Mouse (Mus musculus): ENCODE measurements around the gene Abcb8. TPM values are rescaled to one million over a fixed set of nuclear protein-coding genes. Genes with fewer than 3 reads are reported as not detected.
A peak's percentile ranks its signal among the peaks of the same experiment; 100 is the strongest.

The Abcb8 gene
- total and polyA plus RNA-seq, 3 experiments, result 63.6 to 165 (median 69.8) TPM

GRCm38 (mm10) chr5:24425421-24426036 lies 32.1 kb downstream of the Abcb8 start:
- DNase-seq, result no peak

GRCm38 (mm10) chr5:24426037-24426432 lies 32.6 kb downstream of the Abcb8 start:
- DNase-seq, result no peak

GRCm38 (mm10) chr5:24426556-24427284 lies 33.3 kb downstream of the Abcb8 start:
- DNase-seq, result no peak

- DNase-seq, result no peak
Observed at GRCm38 (mm10) chr5:24427285-24427633, 33.8 kb downstream of the Abcb8 start.

- DNase-seq, result peak; percentile 44
Observed at GRCm38 (mm10) chr5:24427981-24428402, 34.5 kb downstream of the Abcb8 start.

GRCm38 (mm10) chr5:24428596-24428995 lies 35.1 kb downstream of the Abcb8 start:
- DNase-seq, result peak; percentile 61

GRCm38 (mm10) chr5:24433993-24434392 lies 40.5 kb downstream of the Abcb8 start:
- DNase-seq, result no peak

GRCm38 (mm10) chr5:24441187-24441586 lies 47.7 kb downstream of the Abcb8 start:
- DNase-seq, result no peak

- no peak for DNase-seq
Observed at GRCm38 (mm10) chr5:24442029-24442428, 48.6 kb downstream of the Abcb8 start.

- no peak for DNase-seq
Observed at GRCm38 (mm10) chr5:24443204-24443603, 49.7 kb downstream of the Abcb8 start.

GRCm38 (mm10) chr5:24443927-24444326 lies 50.5 kb downstream of the Abcb8 start:
- DNase-seq, result no peak

- DNase-seq, result peak; percentile 95
Observed at GRCm38 (mm10) chr5:24444746-24445427, 51.4 kb downstream of the Abcb8 start, which contains the start of gene Fastk. Gene Fastk, minus strand, starts transcription at chr5:24445287.

- peak; percentile 25 for DNase-seq
Observed at GRCm38 (mm10) chr5:24445428-24446080, 52.1 kb downstream of the Abcb8 start.

- no peak for DNase-seq
Observed at GRCm38 (mm10) chr5:24446630-24447029, 53.2 kb downstream of the Abcb8 start.

GRCm38 (mm10) chr5:24447624-24448298 lies 54.3 kb downstream of the Abcb8 start, which contains the start of gene Tmub1:
Gene Tmub1, minus strand, starts transcription at chr5:24447854.
- DNase-seq, result peak; percentile 93

- DNase-seq, result peak; percentile 93
Observed at GRCm38 (mm10) chr5:24451264-24452029, 58.0 kb downstream of the Abcb8 start.

GRCm38 (mm10) chr5:24452030-24452690 lies 58.7 kb downstream of the Abcb8 start, which contains the start of gene Agap3:
Gene Agap3, plus strand, starts transcription at chr5:24452177.
- DNase-seq, result peak; percentile 63

- DNase-seq, result peak; percentile 56
Observed at GRCm38 (mm10) chr5:24452691-24453233, 59.3 kb downstream of the Abcb8 start.

GRCm38 (mm10) chr5:24453283-24453984 lies 60.0 kb downstream of the Abcb8 start:
- no peak for DNase-seq

GRCm38 (mm10) chr5:24453985-24454303 lies 60.5 kb downstream of the Abcb8 start:
- no peak for DNase-seq

All from adrenal gland, adult 2 months (tissue).